Mouse (Mus musculus) cerebellum, postnatal 25 days (tissue): ENCODE measurements around the gene Psen2.

Source experiments
- DNase-seq, 2 experiments: peaks; one replicate each; pipeline ENCODE4 v3.0.0; 2021; ENCODE audit warnings: mixed read lengths in 2 of 2

The Psen2 gene

DNA sequence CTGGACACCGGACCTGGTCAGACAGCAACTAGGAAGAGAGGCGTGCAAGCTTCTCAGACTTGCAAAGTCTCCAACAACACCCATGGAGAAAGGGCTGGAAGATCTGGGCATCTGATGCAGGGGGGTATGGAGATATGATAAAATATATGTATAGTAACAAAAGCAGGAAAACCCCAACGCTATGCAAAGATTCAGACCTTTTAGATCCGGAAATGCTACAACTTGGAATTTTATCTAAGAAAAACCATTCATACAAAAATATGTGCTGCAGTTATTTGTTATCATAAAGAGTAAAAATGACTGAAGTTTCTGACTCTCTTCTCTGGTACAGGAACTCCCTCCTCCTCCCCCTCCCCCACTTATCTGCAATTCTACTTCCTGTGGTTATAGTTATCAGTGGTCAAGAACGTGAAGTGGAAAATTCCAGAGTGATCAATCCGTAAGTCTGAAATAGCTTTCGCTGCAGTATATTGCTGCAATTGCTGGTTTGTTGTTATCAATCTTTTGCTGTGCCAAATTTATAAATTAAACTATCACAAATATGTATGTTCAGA lies 14.6 kb downstream of the Psen2 start:
- DNase-seq = no peak

DNA sequence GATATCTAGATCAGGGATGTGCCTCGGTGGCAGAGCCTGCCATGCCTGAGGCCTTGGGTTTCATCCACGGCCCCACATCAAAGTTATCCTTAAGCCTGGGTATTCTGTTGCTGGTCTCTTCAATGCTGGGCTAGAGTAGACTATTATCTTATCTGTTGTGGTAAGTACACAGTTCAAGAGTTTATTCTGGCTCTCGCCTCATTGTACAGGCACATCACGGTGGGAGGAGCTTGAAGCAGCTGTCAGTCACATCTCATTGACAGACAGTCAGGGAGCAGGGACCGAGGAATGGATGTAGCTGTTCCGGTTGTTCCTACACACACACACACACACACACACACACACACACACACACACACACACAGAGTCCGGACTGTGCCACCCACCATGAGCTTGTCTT lies 15.3 kb downstream of the Psen2 start:
- DNase-seq = no peak

DNA sequence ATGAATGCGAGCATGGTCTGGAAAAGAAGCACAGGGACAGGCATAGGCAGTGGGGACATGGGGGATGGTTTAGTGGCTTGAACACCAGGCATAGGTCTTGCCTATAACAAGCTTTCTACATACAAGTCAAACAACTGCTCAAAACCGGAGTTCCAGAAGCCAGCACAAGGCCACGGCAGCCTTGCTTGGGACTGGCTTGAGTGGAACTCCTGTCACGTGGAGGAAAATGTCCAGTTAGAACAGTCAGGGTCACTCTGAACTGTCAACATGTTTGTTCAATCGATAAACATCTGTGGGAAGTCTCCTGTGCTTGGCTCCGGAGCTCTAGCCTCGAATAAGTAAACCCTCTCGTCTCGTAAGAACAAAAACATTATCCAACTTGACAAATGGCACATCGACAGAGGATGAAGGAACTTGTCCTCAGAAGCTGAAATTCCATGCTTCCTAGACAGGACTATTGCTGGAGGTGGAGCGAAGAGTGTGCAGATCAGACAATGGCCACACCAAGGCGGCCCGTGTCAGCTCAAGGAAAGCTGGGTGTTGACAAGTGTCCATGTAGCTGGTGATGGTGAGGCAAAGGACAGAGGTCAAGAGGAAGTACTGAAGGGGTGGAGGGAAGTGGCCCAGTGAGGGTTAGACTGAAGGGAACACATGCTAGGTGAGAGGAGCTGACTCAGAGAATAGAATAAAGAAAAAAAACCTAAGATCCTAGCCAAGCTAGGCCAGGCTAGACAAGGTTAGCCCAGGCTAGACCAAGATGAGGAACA lies 17.3 kb downstream of the Psen2 start:
- no peak for DNase-seq

GRCm38 (mm10) chr1:180231729-180232128 lies 31.5 kb downstream of the Psen2 start:
- no peak for DNase-seq

GRCm38 (mm10) chr1:180230580-180230979 lies 32.7 kb downstream of the Psen2 start:
- DNase-seq = no peak

DNA sequence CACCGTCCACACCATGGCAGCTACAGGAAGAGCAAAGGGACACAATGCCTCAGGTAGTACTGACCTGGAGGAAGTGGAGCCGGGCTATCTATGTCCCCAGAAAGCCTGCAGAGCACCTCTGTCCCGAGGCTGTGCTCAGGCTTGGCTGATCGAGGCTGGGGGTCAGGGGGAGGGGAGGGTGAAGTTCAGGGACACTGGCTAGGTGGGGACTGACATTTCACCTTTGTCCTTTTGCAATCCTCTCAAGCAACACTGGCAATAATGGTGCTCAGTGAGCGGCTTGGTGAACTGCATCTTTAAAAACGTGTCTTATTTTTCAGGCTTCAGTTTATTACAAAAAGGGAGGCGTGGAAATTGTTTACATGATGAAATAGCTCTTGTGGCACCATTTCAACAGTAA lies 33.3 kb downstream of the Psen2 start:
- DNase-seq = no peak

GRCm38 (mm10) chr1:180228854-180229253 lies 34.4 kb downstream of the Psen2 start:
- no peak for DNase-seq

GRCm38 (mm10) chr1:180226766-180227165 lies 36.5 kb downstream of the Psen2 start:
- DNase-seq = no peak

- DNase-seq = peak in 1 of 2 experiments; percentile 24
Measured at GRCm38 (mm10) chr1:180226221-180226713, 37.0 kb downstream of the Psen2 start.

DNA sequence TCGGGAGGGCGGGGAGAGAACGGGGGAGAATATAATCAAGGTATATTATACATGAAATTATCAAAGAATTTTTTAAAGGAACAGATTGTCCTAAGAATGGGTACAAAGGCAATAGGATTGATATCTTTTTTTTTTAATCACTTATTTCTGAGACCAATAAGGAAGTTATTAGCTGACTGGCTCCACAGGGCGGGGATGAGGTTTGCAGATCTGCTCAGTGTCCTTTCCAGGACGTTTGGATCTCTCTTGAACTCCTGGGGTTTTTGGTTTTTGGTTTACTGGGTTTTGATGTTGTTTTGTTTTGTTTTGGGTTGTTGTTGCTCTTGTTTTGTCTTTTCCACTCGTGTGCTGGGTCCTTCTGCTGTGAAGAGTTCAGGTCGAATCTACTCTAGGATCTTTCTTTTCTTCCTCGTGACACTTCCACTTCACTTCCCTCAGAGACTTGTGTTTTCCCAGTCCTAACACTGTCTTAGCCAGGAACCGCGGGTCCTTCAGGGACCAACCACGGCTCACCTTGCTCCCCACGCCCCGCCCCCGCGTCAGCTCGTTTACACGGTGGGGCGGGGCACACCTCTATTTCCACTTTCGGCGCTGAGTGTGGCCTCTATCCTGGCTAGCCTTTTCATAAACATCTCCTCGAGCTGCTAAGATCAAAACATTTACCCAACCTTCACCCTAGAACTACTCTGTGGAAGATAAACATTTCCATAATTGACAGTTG lies 37.6 kb downstream of the Psen2 start:
- DNase-seq = peak; percentile 77 to 90

DNA sequence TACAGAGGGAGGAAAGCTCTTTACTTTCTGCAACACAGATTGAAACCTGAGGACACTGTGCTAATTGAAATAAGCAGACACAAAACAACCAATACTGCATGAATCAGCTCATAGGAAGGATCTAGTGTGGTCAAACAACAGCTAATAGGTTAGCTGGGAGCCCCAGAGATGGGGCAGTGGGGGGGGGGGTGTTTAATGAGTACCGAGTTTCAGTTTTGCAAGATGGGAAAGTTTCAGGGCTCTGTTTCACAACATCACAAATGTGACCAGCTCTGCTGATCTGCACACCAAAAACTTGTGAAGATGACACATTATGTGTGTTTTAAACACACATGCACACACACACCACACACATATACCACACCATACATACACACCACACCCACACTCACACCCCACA lies 41.2 kb downstream of the Psen2 start:
- DNase-seq = no peak

DNA sequence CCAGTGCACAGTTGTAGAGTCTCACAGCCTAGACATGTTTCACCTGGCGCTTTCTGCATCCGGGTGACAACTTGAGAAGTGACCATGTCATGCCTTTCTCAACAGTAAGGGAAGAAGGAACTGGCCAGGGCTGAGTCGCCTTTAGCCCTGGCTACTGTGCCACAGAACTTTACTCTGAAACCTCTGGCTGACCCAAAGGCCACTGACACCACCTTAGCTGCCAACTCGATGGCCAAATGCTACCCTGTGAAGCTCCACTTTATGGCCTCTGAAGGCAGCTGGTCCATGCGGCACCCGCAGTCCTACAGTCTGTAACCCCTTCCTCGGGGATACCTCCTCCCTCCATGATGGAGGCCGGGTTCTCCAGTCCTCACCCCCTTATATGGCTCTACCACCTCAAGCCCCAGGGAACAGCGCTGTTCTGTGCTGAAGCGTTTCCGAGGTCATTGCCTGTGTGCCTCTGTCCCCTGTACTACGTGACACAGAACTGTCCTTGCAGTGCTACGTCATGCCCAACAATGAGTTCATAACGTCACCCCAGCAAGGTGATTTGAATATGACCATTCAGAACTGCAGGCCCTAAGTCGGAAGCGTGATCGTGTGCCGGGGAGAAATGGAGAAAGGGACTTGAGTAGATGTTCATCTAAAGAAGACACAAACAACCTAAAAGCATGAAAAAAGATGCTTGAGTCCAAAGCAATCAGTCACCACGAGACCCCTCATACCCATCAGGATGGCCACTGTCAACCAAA lies 42.3 kb downstream of the Psen2 start:
- DNase-seq = no peak

- DNase-seq = no peak
Measured at GRCm38 (mm10) chr1:180216541-180217276, 46.5 kb downstream of the Psen2 start.

GRCm38 (mm10) chr1:180215044-180215443 lies 48.2 kb downstream of the Psen2 start:
- DNase-seq = peak; percentile 74 to 78

GRCm38 (mm10) chr1:180212911-180213310 lies 50.3 kb downstream of the Psen2 start:
- DNase-seq = no peak

GRCm38 (mm10) chr1:180210781-180211271 lies 52.4 kb downstream of the Psen2 start:
- peak; percentile 49 to 61 for DNase-seq

- peak; percentile 35 to 45 for DNase-seq
Measured at GRCm38 (mm10) chr1:180210031-180210432, 53.2 kb downstream of the Psen2 start.

GRCm38 (mm10) chr1:180208370-180208769 lies 54.9 kb downstream of the Psen2 start:
- DNase-seq = no peak

GRCm38 (mm10) chr1:180200722-180201121 lies 62.5 kb downstream of the Psen2 start:
- peak in 1 of 2 experiments; percentile 36 for DNase-seq

DNA sequence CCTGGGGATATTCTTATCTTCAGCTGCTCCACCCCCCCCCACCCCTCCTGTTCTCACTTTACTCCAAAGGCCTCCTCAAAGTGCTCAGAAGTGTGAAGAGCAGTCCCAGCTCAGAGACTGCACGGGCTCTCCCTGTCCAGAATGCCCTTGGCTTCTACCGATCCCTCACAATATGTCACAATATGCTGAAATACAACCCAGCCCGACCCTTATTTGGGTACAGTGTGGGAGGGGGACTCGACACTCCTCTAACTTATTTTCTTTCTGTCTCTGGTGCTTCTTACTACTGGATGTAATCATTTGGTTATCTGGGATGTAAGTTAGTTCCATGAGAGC lies 63.6 kb downstream of the Psen2 start:
- DNase-seq = no peak

DNA sequence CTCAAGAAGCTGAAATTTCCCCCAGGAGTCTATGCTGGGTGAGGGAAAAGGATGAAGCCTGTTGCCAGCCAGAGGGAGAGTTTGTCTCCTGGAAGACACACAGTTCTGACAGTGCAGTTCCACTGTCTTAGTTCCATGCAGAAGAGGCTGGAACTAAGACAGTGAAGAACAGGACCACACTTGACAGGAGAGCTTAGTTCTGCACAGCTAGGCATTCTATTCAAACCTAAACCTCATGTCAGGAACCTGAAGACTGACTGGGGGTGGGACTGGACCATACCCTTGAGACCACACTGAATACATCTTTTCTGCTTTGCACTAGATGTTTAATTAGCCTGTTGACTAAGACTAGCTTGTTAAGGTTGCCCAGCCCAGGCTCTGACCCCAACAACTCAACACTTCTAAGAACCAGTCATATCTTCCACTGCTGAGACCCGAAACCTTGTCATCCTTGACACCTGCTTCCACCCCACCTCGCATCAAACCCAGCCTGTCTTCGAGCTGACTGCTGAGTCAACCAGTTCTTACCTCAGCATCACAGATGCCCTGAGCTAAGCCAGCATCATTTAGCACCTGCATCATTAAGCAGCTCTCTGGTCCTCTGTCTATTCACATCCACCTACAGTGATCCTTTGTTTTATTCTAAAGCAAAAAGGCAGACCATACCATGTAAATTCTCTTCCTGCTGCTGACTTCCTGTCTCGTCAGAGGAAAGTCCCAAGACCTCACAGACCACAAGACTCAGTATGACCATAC lies 64.1 kb downstream of the Psen2 start, which contains the start of gene Coq8a:
TSS of gene Coq8a (minus strand) at position 644 of the 756 bp plus-strand sequence.
- no peak for DNase-seq
